Mouse (Mus musculus) brain, adult 2 months (tissue): ENCODE results near the gene D17H6S53E.
"Not testable (repeated sequence)": the region's sequence is repeated elsewhere in the genome, so short reads cannot be mapped to it uniquely, and the experiment has no call there.

Source experiments
- DNase-seq: peaks from one replicate; pipeline ENCODE4 v3.0.0; 2011; ENCODE audit warnings: low read depth, low spot score

D17H6S53E gene

GRCm38 (mm10) chr17:35101161-35101560 lies 25.0 kb upstream of the D17H6S53E start:
- DNase-seq, result no peak

- no peak for DNase-seq
Measured at GRCm38 (mm10) chr17:35102299-35102698, 23.9 kb upstream of the D17H6S53E start.

GRCm38 (mm10) chr17:35103221-35103690 lies 22.9 kb upstream of the D17H6S53E start:
- DNase-seq, result no peak

GRCm38 (mm10) chr17:35104079-35104478 lies 22.1 kb upstream of the D17H6S53E start:
- DNase-seq, result no peak

DNA sequence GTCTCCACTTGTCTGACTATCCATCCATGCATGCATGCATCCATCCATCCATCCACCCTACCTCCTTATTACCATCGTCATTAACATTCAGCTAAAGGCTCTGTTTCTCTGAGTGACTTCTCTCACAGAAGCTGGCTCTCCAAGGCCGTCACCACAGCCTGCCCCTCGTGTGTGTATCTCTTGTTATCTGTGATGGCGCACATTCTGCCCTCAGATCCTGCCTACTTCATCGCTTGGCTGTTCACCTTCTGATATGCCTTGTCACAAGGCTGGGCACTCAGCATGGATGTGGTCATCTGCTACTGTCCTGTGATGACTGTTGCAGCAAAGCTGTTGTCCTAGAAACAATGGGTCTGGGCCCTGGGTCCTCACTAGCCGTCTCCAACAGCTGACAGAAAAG lies 21.4 kb upstream of the D17H6S53E start:
- no peak for DNase-seq

DNA sequence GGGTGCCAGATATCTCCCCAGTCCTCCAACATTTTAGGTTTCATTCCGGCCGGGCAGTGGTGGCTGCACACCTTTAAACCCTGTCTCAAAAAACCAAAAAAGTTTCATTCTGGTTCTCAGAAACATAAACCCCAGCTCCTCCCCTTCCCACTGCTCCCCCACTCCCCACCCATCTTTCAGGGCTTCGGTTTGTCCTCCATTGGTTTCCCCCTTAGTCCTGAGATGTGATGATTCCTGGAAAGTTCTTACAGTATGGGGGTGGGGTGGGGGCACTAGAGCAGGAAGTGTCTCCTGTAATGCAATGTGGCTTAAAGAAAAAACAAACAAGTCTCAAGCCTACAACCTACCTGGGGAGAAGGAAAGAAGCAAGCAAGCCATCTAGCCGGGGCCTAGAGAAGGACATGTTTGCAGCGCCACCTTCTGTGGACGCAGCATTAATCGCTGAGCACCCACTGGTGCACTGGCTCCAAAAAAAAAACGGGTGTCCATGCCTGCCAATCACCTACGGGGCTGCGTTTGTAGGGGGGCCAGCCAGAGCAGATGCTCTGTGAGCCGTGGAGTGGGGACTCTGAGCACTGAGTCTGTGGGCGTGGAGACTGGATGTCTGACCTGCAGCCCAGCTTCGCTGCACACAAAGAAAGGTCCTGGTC lies 20.3 kb upstream of the D17H6S53E start:
- peak; percentile 88 for DNase-seq

DNA sequence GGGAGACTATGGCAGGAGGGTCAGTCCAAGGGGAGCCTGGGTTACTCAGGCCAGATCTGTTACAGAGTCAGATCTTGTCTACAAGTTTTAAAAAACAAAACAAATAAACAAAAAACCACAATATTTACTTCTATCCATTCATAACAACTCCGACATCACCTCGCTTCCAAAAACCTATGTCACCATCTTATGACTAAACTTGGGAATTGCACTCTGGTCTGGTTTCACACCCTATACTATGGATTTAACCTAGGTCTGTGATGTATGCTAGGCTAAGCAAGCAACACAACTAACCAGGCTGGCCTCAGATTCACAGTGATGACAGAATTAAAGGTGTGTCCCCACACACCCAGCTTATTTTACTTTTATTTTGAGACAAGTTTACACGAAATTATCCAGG lies 19.7 kb upstream of the D17H6S53E start:
- DNase-seq, result peak; percentile 55

DNA sequence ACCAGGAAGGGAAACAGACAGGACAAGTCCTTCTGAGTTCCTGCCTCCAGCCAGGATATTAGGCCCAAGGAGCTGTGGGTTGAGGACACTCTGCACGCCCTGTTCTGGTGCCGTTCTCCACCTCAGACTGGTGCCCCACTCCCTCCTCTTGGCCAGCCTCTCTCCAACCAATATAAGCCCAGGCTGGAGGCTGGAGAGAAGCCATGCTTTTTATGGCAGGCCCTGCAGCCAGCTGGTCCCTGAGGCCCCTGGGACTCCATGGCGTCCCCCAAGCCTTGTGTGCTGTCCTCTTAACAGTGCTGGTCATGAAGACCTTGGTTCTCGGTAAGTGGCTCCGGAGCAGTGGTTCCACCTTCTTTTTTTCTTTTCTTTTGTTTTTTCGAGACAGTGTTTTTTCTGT lies 18.1 kb upstream of the D17H6S53E start, which contains the start of gene Ly6g5c:
Ly6g5c (plus strand) TSS at position 183 of the 400 bp plus-strand sequence.
- DNase-seq, result peak; percentile 74

DNA sequence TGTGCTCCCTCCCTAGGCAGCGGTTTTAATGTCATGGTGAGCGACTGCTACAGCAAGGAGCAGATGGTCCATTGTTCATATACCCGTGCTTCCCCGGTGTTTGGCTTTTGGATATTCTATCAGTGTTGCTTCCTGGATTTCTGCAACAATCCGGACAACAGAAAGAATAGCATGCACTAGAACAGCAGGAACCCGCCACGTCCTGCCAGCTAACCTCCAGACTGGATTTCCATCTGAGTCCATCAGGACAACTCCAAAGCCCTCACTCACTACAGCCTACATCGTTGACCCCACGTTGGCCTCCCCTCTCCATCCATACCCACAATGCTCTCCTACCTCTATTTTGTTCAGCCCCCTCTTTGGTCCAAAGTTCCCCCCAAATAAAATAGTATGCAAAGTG lies 14.4 kb upstream of the D17H6S53E start:
- DNase-seq, result no peak

DNA sequence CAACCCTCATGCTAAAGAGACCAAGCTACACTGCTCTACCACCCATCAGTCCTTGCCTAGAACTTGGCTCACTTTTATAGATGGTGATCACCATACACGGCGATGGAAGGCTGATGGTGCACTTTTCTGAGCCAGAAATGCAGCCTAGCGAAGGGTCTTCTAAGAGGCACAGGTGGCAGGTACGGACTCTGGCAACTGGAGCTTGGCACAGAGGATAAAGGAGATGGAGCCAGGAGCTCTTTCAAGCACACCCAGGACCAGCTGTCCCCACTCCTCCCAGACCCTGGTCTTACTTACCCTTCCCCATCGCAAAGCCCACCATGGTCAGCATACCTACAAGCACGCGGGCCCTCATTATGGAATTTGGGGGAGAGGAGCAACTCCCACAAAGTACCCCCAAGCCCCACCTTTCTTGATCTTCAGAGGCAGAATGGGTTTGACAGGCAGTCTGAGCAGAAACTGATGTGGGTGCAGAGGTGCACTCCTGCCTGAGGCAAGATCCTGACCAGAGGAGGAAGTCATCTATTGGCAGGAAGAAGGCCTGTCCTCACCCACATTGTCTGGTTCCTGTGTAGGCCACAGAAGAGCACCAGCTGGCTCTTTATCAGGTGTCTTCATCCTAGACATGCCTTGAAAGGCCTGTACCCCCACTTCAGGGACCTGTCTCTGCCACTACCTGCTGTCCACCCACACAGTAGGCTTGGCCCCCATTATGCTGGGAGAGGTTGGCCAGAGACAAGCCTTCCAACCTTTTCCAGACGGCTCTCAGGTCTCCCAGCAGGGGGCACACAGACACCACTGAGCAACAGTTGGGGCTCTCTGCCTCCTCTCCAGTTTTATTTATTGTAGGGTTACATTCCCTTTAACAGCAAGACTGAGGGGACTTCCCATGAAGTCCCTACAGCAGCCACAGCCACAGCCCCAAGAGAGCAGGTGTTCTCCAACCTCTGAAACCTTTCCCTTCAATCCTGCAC lies 10.8 kb upstream of the D17H6S53E start, which contains the start of gene Ly6g5b:
Ly6g5b (minus strand) TSS at position 383 of the 974 bp plus-strand sequence.
- DNase-seq, result peak; percentile 32

GRCm38 (mm10) chr17:35120745-35121142 lies 5.4 kb upstream of the D17H6S53E start:
- peak; percentile 31 for DNase-seq

DNA sequence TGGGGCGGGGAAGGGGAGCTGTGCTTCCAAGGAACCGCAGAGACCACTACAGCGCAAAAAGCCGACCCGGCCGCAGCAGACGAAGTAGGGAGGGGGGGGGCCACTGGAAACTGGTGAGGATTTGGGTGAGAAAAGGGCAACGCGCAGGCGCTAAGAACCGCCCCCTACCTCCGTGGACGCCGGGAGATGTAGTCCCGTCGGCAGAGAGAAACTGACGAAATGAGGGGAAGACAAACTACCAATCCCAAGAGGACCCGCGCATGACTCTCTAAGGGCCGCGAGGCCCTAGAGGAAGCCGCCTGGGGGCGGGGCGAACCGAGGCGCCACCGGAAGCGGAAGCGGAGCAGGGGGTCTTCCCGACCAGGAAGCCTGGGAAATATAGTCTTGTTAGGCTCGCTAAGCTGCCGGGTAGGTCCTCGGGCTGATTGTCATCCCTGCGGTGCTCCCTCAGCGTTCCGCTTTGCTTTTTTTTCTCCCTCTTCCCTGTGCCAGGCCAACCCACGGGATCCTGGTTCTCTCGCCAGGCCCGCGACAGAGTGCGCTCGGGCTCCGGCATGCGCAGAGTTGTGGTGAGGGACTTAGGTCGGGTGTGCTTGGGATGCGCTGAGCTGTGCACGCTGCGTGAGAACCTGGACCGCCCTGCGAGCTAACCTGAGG lies 4.9 kb upstream of the D17H6S53E start, which contains the start of gene Gpank1:
Gpank1 (plus strand) TSS at position 313 of the 657 bp plus-strand sequence.
- DNase-seq, result peak; percentile 99

- peak; percentile 92 for DNase-seq
Measured at GRCm38 (mm10) chr17:35121871-35122303, 4.3 kb upstream of the D17H6S53E start, which contains the start of gene Csnk2b. Gene Csnk2b, minus strand, starts transcription at chr17:35122053.

DNA sequence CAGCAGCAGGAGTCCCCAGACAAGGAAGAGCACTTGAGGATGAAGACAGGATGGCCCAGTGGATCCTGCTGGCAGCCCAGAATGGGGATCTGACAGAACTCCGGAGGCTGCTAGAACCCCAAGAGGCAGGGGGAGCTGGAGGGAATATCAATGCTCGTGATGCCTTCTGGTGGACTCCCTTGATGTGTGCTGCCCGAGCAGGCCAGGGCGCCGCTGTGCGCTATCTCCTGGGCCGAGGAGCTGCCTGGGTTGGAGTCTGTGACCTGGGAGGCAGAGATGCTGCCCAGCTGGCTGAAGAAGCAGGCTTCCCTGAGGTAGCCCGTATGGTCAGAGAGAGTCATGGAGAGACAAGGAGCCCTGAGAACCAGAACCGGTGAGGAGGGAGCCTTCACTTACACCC lies 2.9 kb upstream of the D17H6S53E start:
- not testable (repeated sequence) for DNase-seq

GRCm38 (mm10) chr17:35124261-35124896 lies 1.8 kb upstream of the D17H6S53E start:
- DNase-seq, result not testable (repeated sequence)

GRCm38 (mm10) chr17:35125081-35125480 lies 1.1 kb upstream of the D17H6S53E start:
- no peak for DNase-seq

- peak; percentile 35 for DNase-seq
Measured at GRCm38 (mm10) chr17:35125578-35125977, 595 bp upstream of the D17H6S53E start.

- peak; percentile 38 for DNase-seq
Measured at GRCm38 (mm10) chr17:35127017-35127416, 844 bp downstream of the D17H6S53E start.

GRCm38 (mm10) chr17:35128996-35129395 lies 2.8 kb downstream of the D17H6S53E start:
- no peak for DNase-seq

- no peak for DNase-seq
Measured at GRCm38 (mm10) chr17:35131038-35131437, 4.9 kb downstream of the D17H6S53E start.
